Mouse (Mus musculus): ENCODE results near the gene Tex22.

DNA sequence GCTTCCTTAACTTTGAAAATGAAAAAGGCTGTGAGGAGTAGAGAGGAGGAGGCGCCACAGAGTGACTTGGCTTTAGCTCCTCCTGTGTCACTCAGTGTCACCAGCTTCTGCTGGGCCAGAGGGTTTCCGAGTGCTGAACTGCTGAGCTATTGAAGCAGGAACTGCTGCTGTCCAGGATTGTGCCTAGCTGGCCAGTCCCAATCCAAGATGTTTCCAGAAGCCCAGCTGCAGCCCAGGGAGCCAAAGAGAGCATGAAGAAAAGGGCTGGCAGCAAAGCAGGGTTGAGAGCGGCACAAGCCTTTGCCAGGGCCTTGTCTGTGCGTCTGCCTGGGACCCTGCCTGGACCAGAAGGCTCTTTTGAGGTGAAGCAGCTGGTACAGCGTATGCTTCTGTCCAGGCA is 26.2 kb upstream of the Tex22 start:
- TF ChIP-seq CTCF (IDR thresholded peaks at IDR 0.05; ENCODE audit: low read depth) (no peak), EP300 (IDR thresholded peaks at IDR 0.05; ENCODE audit: low read depth) (no peak)
